Mouse (Mus musculus): ENCODE data around the gene Dlgap1. TPM values are rescaled to one million over a fixed set of nuclear protein-coding genes. Genes with fewer than 3 reads are reported as not detected.
"Not testable (repeated sequence)": the region's sequence is repeated elsewhere in the genome, so short reads cannot be mapped to it uniquely, and the experiment has no call there.

The Dlgap1 gene
- polyA plus RNA-seq, 1 experiment from 2014 or later, result 0.22 TPM

DNA sequence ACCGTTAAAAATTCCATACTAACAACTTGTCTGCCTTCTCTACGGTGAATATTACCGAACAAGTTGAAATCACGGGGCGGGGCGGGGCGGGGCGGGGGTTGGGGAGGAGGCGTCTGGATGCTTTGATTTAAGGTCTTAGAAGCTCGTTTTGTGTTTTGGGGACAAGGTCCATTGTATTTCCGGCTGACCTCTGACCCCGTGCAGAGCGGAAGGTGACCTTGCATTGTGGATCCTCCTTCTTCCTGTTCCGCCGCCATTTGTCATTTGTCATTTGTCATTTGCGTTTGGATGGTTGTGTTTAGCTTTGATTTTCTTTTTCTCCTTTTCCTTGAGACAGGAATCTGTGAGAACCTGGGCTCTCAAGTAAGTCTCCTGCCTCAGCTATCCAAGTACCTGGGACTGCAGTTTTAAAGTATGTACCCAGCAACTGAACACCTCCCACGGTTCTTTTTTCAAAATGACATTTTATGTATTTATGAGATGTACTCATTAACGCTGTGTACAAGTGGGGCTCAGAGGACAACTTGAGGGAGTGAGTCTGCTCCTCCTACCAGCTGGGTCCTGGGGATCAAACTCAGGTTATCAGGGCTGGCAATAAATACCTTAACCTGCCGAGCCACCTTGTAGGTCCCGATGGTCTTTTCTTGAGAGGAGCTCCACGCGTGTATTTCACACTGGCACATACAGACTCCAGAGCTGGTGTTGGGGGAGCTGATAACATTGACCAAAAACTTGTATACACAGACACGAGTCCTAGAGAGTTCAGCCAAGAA, 861.3 kb downstream of the Dlgap1 start:
- Histone ChIP-seq H3K4me2 (ENCODE audit: low read depth, low read length) (no peak overlapping the region), H3K4me3 (ENCODE audit: low read depth, low read length) (no peak overlapping the region), H3K9me3 (ENCODE audit: low read length) (no peaks in the 10 kb centered on the region), H3K36me3 (replicated peaks; ENCODE audit: insufficient read depth, low read length) (no peaks in the 10 kb centered on the region), H3K27ac (ENCODE audit: low read depth) (no peak overlapping the region), H3K27me3 (ENCODE audit: insufficient read depth, low read length) (0 out of 2 replicates have a peak, but pooled peaks cover 3% of the 10 kb centered on the region), H3K4me1 (ENCODE audit: insufficient read depth) (peaks cover 4% of the 10 kb centered on the region), H3K9ac (replicated peaks) (no peak overlapping the region)
- WGBS (ENCODE audit: insufficient replicate concordance), result 82% methylated on average over 23 of the region's 23 CpGs
- DNase-seq, result no peak
- no peak for ATAC-seq
- TF ChIP-seq EP300 (IDR thresholded peaks at IDR 0.05; ENCODE audit: low read depth) (no peak), CTCF (IDR thresholded peaks at IDR 0.05; ENCODE audit: low read depth) (no peak)

DNA sequence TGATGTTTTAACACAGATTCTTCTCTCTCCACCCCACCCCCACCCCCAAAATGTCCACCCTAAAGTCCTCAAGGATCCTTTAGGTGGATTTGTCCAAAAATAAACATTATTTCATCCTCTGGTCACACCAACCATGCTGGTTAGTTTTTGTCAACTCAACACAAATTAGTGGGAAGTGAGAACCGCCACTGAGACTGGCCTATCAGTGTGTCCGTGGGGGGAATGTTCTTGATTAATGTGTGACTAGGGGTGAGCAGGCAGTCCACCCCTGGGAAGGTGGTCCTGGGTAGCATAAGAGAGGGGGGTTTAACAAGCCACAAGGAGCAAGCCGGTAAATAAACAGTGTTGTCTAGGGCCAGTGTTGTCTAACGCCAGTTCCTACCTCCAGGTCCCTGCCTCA, 862.7 kb downstream of the Dlgap1 start:
- Histone ChIP-seq H3K4me3 (ENCODE audit: low read depth, low read length) (no peak overlapping the region), H3K4me2 (ENCODE audit: low read depth, low read length) (no peak overlapping the region), H3K27ac (ENCODE audit: low read depth) (no peak overlapping the region), H3K4me1 (ENCODE audit: insufficient read depth) (peaks cover 4% of the 10 kb centered on the region), H3K9ac (replicated peaks) (no peak overlapping the region), H3K36me3 (replicated peaks; ENCODE audit: insufficient read depth, low read length) (no peaks in the 10 kb centered on the region), H3K27me3 (ENCODE audit: insufficient read depth, low read length) (peaks cover 3% of the 10 kb centered on the region; the same call in 1 of the 2 replicates), H3K9me3 (ENCODE audit: low read length) (no peaks in the 10 kb centered on the region)
- ATAC-seq (no peak), DNase-seq (no peak)
- 79% methylated on average over 4 of the region's 4 CpGs for WGBS (ENCODE audit: insufficient replicate concordance)
- TF ChIP-seq CTCF (IDR thresholded peaks at IDR 0.05; ENCODE audit: low read depth), result no peak
- no peak for TF ChIP-seq EP300 (IDR thresholded peaks at IDR 0.05; ENCODE audit: low read depth)

GRCm38 (mm10) chr17:70832544-70832943, 863.7 kb downstream of the Dlgap1 start:
- Histone ChIP-seq H3K36me3 (replicated peaks; ENCODE audit: insufficient read depth, low read length) (no peaks in the 10 kb centered on the region), H3K27ac (ENCODE audit: low read depth) (peak overlapping the region; percentile 60; the same call in 1 of the 2 replicates), H3K9me3 (ENCODE audit: low read length) (no peaks in the 10 kb centered on the region), H3K4me1 (ENCODE audit: insufficient read depth) (peaks cover 4% of the 10 kb centered on the region), H3K27me3 (ENCODE audit: insufficient read depth, low read length) (peaks cover 3% of the 10 kb centered on the region; the same call in 1 of the 2 replicates), H3K9ac (replicated peaks) (no peak overlapping the region), H3K4me3 (ENCODE audit: low read depth, low read length) (no peak overlapping the region), H3K4me2 (ENCODE audit: low read depth, low read length) (no peak overlapping the region)
- peak; percentile 48 for ATAC-seq
- 32% methylated on average over 9 of the region's 9 CpGs for WGBS (ENCODE audit: insufficient replicate concordance)
- DNase-seq, result peak; percentile 59
- TF ChIP-seq EP300 (IDR thresholded peaks at IDR 0.05; ENCODE audit: low read depth) (no peak), CTCF (IDR thresholded peaks at IDR 0.05; ENCODE audit: low read depth) (no peak)

GRCm38 (mm10) chr17:70834430-70834965, 865.6 kb downstream of the Dlgap1 start:
- Histone ChIP-seq H3K9me3 (ENCODE audit: low read length) (no peaks in the 10 kb centered on the region), H3K27ac (ENCODE audit: low read depth) (peak overlapping the region; percentile 77), H3K4me3 (ENCODE audit: low read depth, low read length) (peak overlapping the region; percentile 41), H3K27me3 (ENCODE audit: insufficient read depth, low read length) (peaks cover 3% of the 10 kb centered on the region; the same call in 1 of the 2 replicates), H3K9ac (replicated peaks) (peak overlapping the region; percentile 58), H3K36me3 (replicated peaks; ENCODE audit: insufficient read depth, low read length) (no peaks in the 10 kb centered on the region), H3K4me1 (ENCODE audit: insufficient read depth) (peaks cover 4% of the 10 kb centered on the region), H3K4me2 (ENCODE audit: low read depth, low read length) (peak overlapping the region; percentile 76)
- 1% methylated on average over 29 of the region's 29 CpGs for WGBS (ENCODE audit: insufficient replicate concordance)
- ATAC-seq, result peak; percentile 78
- DNase-seq, result peak; percentile 62
- TF ChIP-seq CTCF (IDR thresholded peaks at IDR 0.05; ENCODE audit: low read depth), result no peak
- TF ChIP-seq EP300 (IDR thresholded peaks at IDR 0.05; ENCODE audit: low read depth), result no peak

- H3K27me3 ChIP-seq (ENCODE audit: insufficient read depth, low read length), result peaks cover 3% of the 10 kb centered on the region; the same call in 1 of the 2 replicates
- no peak for ATAC-seq
- no peak for TF ChIP-seq EP300 (IDR thresholded peaks at IDR 0.05; ENCODE audit: low read depth)
- no peak for TF ChIP-seq CTCF (IDR thresholded peaks at IDR 0.05; ENCODE audit: low read depth)
- H3K9ac ChIP-seq (replicated peaks), result peak overlapping the region; percentile 58
- peak overlapping the region; percentile 41 for H3K4me3 ChIP-seq (ENCODE audit: low read depth, low read length)
- H3K36me3 ChIP-seq (replicated peaks; ENCODE audit: insufficient read depth, low read length), result no peaks in the 10 kb centered on the region
- H3K4me1 ChIP-seq (ENCODE audit: insufficient read depth), result peaks cover 4% of the 10 kb centered on the region
- peak overlapping the region; percentile 77 for H3K27ac ChIP-seq (ENCODE audit: low read depth)
- no peak for DNase-seq
- peak overlapping the region; percentile 76 for H3K4me2 ChIP-seq (ENCODE audit: low read depth, low read length)
- WGBS (ENCODE audit: insufficient replicate concordance), result 4% methylated on average over 10 of the region's 10 CpGs
- H3K9me3 ChIP-seq (ENCODE audit: low read length), result no peaks in the 10 kb centered on the region
Observed at GRCm38 (mm10) chr17:70835071-70835790, 866.4 kb downstream of the Dlgap1 start.

GRCm38 (mm10) chr17:70836820-70837219, 867.9 kb downstream of the Dlgap1 start:
- peaks cover 3% of the 10 kb centered on the region; the same call in 1 of the 2 replicates for H3K27me3 ChIP-seq (ENCODE audit: insufficient read depth, low read length)
- H3K27ac ChIP-seq (ENCODE audit: low read depth), result no peak overlapping the region
- no peak overlapping the region for H3K4me2 ChIP-seq (ENCODE audit: low read depth, low read length)
- H3K36me3 ChIP-seq (replicated peaks; ENCODE audit: insufficient read depth, low read length), result no peaks in the 10 kb centered on the region; the same call in 1 of the 2 replicates
- TF ChIP-seq CTCF (IDR thresholded peaks at IDR 0.05; ENCODE audit: low read depth), result no peak
- no peak for TF ChIP-seq EP300 (IDR thresholded peaks at IDR 0.05; ENCODE audit: low read depth)
- ATAC-seq (no peak), DNase-seq (no peak)
- no peaks in the 10 kb centered on the region for H3K9me3 ChIP-seq (ENCODE audit: low read length)
- H3K9ac ChIP-seq (replicated peaks), result no peak overlapping the region
- H3K4me1 ChIP-seq (ENCODE audit: insufficient read depth), result peaks cover 4% of the 10 kb centered on the region
- no peak overlapping the region for H3K4me3 ChIP-seq (ENCODE audit: low read depth, low read length)
- WGBS (ENCODE audit: insufficient replicate concordance), result 80% methylated on average over 7 of the region's 7 CpGs

DNA sequence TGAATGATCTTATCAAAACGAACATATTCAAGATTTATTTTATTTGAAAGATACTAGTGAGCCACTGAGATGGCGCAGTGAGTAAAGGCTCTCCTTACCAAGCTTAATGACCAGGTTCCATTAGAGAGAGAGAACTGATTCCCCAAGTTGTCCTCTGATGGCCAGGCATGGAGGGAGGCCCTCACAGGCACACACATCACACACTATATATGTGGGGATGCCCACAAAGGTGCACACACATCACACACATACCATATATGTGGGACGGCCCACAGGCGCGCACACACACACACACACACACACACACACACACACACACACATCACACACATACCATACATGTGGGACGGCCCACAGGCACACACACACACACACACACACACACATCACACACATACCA, 868.6 kb downstream of the Dlgap1 start:
- not testable (repeated sequence) for H3K36me3 ChIP-seq (replicated peaks; ENCODE audit: insufficient read depth, low read length); DNase-seq; H3K4me1 ChIP-seq (ENCODE audit: insufficient read depth); H3K27me3 ChIP-seq (ENCODE audit: insufficient read depth, low read length); ATAC-seq; H3K4me2 ChIP-seq (ENCODE audit: low read depth, low read length); H3K9me3 ChIP-seq (ENCODE audit: low read length); H3K27ac ChIP-seq (ENCODE audit: low read depth); H3K9ac ChIP-seq (replicated peaks); H3K4me3 ChIP-seq (ENCODE audit: low read depth, low read length)
- 87% methylated on average over 6 of the region's 6 CpGs for WGBS (ENCODE audit: insufficient replicate concordance)
